Mouse (Mus musculus): ENCODE results near the gene Ell2. TPM values are rescaled to one million over a fixed set of nuclear protein-coding genes. Genes with fewer than 3 reads are reported as not detected.
"Not testable (repeated sequence)": the region's sequence is repeated elsewhere in the genome, so short reads cannot be mapped to it uniquely, and the experiment has no call there.

Ell2 gene
- total RNA-seq (2021), result 10 to 100 TPM; 21.2 to 22.8 TPM
- long read RNA-seq, experiment 1, full-length matches to known transcripts, result 4 of 7 reads
- long read RNA-seq, experiment 1, partial matches to known transcripts, result 1 of 7 reads
- long read RNA-seq, experiment 1, other reads (novel, unspliced or antisense), result 2 of 7 reads
- long read RNA-seq, experiment 2, full-length matches to known transcripts, result 4 of 9 reads
- long read RNA-seq, experiment 2, partial matches to known transcripts, result 1 of 9 reads
- long read RNA-seq, experiment 2, other reads (novel, unspliced or antisense), result 4 of 9 reads

GRCm38 (mm10) chr13:75706457-75706856 lies at the start of gene Ell2:
Gene Ell2 (plus strand): TSS chr13:75706757.
- DNase-seq (ENCODE audit: low spot score in 2 of 2), result no peak

GRCm38 (mm10) chr13:75685438-75685837 lies 21.1 kb upstream of the Ell2 start:
- DNase-seq (ENCODE audit: low spot score in 2 of 2), result no peak

GRCm38 (mm10) chr13:75686995-75687394 lies 19.6 kb upstream of the Ell2 start:
- no peak for DNase-seq (ENCODE audit: low spot score in 2 of 2)

GRCm38 (mm10) chr13:75691625-75692024 lies 14.9 kb upstream of the Ell2 start:
- DNase-seq (ENCODE audit: low spot score in 2 of 2), result no peak

GRCm38 (mm10) chr13:75693081-75693480 lies 13.5 kb upstream of the Ell2 start:
- DNase-seq (ENCODE audit: low spot score in 2 of 2), result no peak

GRCm38 (mm10) chr13:75702814-75703213 lies 3.7 kb upstream of the Ell2 start:
- no peak for DNase-seq (ENCODE audit: low spot score in 2 of 2)

GRCm38 (mm10) chr13:75706882-75707816 lies 592 bp downstream of the Ell2 start:
- peak; percentile 79 to 90 for DNase-seq (ENCODE audit: low spot score in 2 of 2)

- peak; percentile 43 to 64 for DNase-seq (ENCODE audit: low spot score in 2 of 2)
Measured at GRCm38 (mm10) chr13:75707821-75708636, 1.5 kb downstream of the Ell2 start.

- no peak for DNase-seq (ENCODE audit: low spot score in 2 of 2)
Measured at GRCm38 (mm10) chr13:75708637-75709002, 2.1 kb downstream of the Ell2 start.

GRCm38 (mm10) chr13:75709026-75709778 lies 2.6 kb downstream of the Ell2 start:
- no peak for DNase-seq (ENCODE audit: low spot score in 2 of 2)

- DNase-seq (ENCODE audit: low spot score in 2 of 2), result no peak
Measured at GRCm38 (mm10) chr13:75710152-75710551, 3.6 kb downstream of the Ell2 start.

GRCm38 (mm10) chr13:75711517-75711916 lies 5.0 kb downstream of the Ell2 start:
- DNase-seq (ENCODE audit: low spot score in 2 of 2), result not testable (repeated sequence)

GRCm38 (mm10) chr13:75712544-75712943 lies 6.0 kb downstream of the Ell2 start:
- DNase-seq (ENCODE audit: low spot score in 2 of 2), result not testable (repeated sequence)

GRCm38 (mm10) chr13:75714407-75714806 lies 7.8 kb downstream of the Ell2 start:
- no peak for DNase-seq (ENCODE audit: low spot score in 2 of 2)

- DNase-seq (ENCODE audit: low spot score in 2 of 2), result no peak
Measured at GRCm38 (mm10) chr13:75717638-75718302, 11.2 kb downstream of the Ell2 start.

- DNase-seq (ENCODE audit: low spot score in 2 of 2), result no peak
Measured at GRCm38 (mm10) chr13:75718376-75718775, 11.8 kb downstream of the Ell2 start.

- no peak for DNase-seq (ENCODE audit: low spot score in 2 of 2)
Measured at GRCm38 (mm10) chr13:75719645-75720044, 13.1 kb downstream of the Ell2 start.

GRCm38 (mm10) chr13:75726569-75727373 lies 20.2 kb downstream of the Ell2 start:
- DNase-seq (ENCODE audit: low spot score in 2 of 2), result no peak

- no peak for DNase-seq (ENCODE audit: low spot score in 2 of 2)
Measured at GRCm38 (mm10) chr13:75727932-75728331, 21.4 kb downstream of the Ell2 start.

Data from gastrocnemius, postnatal 4 days (tissue).